Mouse (Mus musculus): ENCODE results near the gene Gm28048.

GRCm38 (mm10) chr11:22832600-22832999 is 149.3 kb downstream of the Gm28048 start:
- TF ChIP-seq GATA1 (IDR thresholded peaks at IDR 0.05; ENCODE audit: borderline replicate concordance, low read length) (no peak), FLI1 (IDR thresholded peaks at IDR 0.05; ENCODE audit: low read length) (no peak)
